Mouse (Mus musculus): ENCODE data around the gene Slc1a4.

Slc1a4 gene

DNA sequence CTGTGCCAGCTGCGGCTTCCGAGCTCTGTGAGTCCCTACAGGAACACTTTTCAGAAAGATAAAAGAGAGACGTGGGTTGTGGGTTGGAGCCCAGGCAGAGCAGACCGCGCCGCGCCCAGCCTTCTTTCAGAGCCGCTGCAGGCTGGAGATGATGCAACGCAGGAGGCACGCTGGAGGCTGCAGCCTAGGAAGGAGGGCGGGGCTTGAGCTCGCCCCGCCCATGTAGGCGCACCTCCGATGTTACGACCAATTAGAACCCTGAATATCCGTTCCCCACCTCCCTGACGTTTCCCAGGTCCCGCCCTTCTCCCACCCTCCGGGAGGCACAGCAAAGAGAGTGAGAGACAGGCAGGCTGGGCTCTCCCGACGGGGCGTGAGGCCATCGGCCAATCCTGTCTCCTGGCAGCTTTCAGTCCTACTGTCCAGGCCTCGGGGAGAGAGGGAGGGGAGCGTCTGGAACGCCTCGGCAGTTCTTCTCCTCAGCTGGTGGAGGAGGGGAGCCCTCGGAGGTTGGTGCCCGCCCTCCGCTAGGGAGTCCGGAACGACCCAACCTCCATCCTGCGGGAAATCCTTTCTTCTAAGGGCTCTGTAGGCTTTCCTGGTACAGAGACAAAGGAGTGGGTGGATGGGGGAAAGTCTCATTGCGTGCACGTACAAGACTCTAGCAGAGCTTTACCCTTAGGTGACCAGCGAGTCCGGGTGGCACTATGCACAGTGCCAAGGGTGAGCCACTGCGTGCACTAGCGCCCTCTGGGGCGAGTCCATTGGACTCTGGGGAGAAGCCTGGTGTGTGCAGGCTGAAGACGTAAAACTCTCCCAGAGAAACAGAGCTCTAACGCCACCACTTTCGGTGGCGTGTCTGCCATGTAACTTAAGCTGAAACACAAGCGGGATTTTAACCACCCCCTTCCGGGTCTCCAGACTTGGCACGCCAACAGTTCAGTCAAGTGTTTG lies at the start of gene Slc1a4:
Gene Slc1a4 (minus strand): TSS at position 153 of the 954 bp plus-strand sequence.
- peak; percentile 96 for DNase-seq (ENCODE audit: low read depth, low spot score)

- no peak for DNase-seq (ENCODE audit: low read depth, low spot score)
These were observed 47.6 kb upstream of the Slc1a4 start for GRCm38 (mm10) chr11:20380106-20380505.

DNA sequence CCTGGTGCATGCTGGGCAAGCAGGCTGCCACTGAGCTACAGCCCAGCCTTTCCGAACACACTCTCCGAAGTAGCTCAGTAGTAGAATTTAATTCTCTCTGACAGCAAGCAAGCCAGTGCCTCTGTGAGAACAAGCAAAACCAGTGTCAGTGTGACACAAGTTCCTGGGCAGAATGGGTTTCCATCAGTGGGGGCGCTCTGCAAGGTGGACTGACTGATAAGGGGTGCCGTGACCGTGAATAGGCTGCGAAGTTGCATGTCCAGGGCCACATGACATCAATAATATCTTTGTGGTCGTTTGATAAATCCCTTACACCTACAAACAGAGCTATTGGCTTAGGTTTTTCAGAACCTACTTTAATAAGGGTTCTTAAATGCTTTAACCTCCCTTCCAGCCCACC lies 44.1 kb upstream of the Slc1a4 start:
- no peak for DNase-seq (ENCODE audit: low read depth, low spot score)

DNA sequence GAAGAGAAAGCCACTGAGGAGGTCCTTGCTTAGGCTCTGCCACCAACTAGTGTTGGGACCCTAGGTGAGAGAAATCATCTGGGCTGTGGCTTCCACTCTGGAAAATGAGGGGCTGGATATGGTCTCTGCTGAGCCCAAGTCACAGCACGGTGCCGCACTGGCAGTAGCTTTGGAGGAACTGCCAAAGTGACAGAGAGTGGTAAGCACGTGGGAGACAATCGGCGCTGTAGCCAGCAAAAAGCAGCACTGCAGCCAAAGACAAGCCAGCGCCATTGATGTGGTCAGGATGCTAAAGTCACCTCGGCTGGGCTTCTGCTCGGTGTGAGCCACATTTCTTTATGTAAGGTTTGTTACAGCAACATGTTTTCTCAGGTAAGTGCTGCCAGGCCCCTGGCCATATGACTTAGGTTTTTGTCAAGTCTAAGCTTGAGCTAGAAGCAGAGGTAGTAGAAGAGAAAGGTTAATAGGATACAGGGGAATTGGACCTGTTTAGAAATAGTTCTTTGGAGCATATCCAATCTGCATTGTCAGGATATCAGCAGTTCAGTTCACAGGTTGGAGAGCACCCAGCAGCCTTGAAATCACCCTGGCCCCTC lies 40.2 kb upstream of the Slc1a4 start:
- DNase-seq (ENCODE audit: low read depth, low spot score), result no peak

GRCm38 (mm10) chr11:20370486-20370885 lies 38.0 kb upstream of the Slc1a4 start:
- no peak for DNase-seq (ENCODE audit: low read depth, low spot score)

GRCm38 (mm10) chr11:20366456-20366855 lies 33.9 kb upstream of the Slc1a4 start:
- no peak for DNase-seq (ENCODE audit: low read depth, low spot score)

- no peak for DNase-seq (ENCODE audit: low read depth, low spot score)
These were observed 28.8 kb upstream of the Slc1a4 start for GRCm38 (mm10) chr11:20361354-20361753.

GRCm38 (mm10) chr11:20357684-20358447 lies 25.4 kb upstream of the Slc1a4 start:
- DNase-seq (ENCODE audit: low read depth, low spot score), result no peak

DNA sequence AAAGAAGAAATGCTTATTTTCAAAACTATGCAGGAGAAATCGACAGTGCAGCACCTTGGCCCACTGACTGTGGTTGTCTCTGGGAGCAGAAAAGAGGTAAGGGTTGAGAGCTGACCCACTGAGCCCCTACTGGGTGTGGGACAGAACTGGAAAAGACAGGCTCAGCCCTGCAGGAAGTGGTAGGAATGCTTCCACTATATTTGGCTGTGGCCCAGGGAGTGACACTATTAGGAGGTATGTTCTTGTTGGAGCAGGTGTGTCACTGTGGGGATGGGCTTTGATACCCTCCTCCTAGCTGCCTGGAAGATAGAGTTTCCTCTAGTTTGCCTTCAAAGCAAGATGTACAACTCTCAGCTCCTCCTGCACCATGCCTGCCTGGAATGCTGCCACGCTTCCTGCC lies 16.0 kb upstream of the Slc1a4 start:
- DNase-seq (ENCODE audit: low read depth, low spot score), result no peak

- no peak for DNase-seq (ENCODE audit: low read depth, low spot score)
These were observed 15.0 kb upstream of the Slc1a4 start for GRCm38 (mm10) chr11:20347548-20347947.

- no peak for DNase-seq (ENCODE audit: low read depth, low spot score)
These were observed 13.9 kb upstream of the Slc1a4 start for GRCm38 (mm10) chr11:20346369-20346768.

- DNase-seq (ENCODE audit: low read depth, low spot score), result no peak
These were observed 11.4 kb upstream of the Slc1a4 start for GRCm38 (mm10) chr11:20343952-20344351.

DNA sequence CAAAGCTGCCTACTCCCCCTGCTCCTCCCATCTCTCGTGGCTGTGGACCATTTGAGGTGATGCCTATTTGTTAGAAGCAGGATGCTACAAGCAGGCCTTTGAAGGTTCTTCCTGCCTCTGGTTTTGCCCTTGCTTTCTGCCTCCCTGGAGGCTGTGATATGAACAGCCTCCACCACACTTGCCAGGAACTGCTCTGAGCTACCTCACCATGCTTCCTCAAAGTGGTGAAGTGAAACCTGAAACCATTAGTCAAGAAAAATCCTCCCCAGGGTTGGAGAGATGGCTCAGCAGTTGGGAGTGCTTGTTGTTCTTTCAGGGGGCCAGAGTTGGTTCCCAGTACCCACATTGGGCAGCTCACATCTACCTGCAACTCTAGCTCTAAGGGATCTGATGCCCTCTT lies 9.1 kb upstream of the Slc1a4 start:
- no peak for DNase-seq (ENCODE audit: low read depth, low spot score)

DNA sequence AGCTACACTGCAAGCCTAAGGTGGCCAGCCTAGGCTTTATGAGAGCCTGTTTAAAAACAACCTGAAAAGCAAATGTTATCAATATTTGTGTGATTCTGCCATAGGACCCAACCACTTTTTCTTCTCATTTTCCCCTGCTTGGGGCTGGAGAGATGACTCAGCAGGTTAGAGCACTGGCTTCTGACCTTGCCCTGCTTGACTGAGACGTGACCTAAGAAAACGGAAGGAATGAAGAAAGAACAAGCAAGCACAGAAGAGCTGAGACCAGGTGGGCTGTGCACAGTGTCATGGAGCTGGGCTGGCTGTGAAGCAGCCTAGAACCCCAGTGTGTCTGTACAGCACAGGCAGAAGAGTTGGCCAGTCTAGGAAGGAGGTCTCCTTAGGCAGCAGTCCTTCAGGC lies 6.2 kb upstream of the Slc1a4 start:
- no peak for DNase-seq (ENCODE audit: low read depth, low spot score)

DNA sequence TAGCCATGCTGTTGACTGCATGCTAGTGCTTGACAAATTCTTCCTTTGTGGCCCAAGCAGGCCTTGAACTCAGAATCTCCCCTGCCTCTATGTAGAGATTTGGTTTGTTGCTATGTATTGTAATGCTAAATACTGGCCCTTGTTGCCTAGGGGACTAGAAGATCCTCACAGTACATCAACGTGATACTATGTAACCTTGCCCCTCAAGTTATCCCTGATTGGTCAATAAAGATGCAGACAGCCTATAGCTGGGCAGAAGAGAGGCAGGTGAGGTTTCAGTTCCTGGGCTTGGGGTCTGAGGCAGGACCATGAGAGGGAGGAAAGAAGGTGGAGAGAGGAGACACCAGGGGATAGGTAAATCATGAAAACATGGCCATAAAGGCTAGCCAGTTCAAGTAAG lies 1.8 kb upstream of the Slc1a4 start:
- no peak for DNase-seq (ENCODE audit: low read depth, low spot score)

DNA sequence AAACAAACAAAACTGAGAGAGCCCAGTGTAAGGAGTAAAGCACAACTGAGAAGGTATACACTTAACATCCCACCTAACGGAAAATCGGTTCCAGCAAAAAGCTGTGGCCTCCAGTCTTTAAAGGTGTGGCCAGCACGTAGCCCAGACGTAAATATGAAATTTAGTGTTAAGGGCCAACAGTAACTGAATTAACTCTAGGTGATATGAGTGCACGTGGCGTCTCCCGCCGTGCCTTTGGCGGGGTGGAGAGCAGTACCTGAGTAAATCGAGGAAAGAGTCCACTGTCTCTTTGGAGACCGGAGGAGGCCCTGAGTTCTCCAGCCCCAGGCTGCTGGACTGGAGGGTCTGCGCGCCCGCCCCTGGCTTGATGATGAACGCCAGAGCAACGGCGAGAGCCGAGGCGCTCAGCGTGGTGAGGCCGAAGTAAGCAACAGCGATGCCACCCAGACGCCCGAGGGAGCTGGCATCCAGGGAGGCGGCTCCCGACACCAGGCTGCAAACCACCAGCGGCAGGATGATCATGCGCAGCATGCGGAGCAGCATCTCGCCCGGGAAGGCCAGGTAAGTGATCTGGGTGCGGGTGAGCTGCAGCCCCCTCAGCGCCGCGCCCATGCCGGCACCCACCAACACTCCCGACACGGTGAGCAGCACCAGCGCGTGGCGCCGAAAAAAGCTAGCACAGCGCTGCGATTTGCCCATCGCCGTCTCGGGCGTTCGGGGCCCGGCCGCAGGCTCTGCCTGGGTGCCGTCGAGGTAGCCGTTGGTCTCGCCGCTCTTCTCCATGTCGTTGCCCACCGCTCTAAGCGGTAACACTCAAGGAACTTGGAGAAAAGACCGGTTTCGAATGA lies 599 bp downstream of the Slc1a4 start:
- no peak for DNase-seq (ENCODE audit: low read depth, low spot score)

DNA sequence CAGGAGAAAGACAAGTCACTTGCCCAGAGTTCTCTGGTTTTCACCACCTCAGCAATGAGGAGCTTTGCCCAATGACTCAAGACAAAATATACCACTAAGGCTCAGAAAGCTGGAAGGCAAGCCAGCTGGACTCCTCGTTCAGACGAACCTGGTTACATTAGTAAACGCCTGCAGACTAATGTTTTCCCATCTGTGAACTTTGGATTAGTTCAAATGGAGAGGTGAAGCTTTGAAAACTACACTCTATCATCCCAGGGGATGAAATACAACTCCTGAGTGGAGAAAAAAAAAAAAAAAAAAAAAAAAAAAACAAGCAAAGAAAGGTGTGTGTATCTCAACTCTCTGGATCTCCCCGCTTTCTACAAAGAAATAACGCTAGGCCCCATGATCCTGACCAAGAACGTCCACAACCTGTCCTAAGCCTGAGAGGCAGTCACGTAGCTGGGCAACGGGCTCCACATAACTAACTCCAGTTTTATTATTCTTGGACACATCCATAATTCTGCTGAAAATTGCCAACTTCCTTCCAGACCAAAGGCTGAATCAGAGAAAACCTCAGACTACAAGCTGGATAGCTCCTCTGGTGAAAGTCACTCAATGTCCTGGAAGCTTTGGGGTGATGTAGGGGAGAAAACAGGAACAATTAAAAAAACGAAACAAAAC lies 1.4 kb downstream of the Slc1a4 start:
- no peak for DNase-seq (ENCODE audit: low read depth, low spot score)

- no peak for DNase-seq (ENCODE audit: low read depth, low spot score)
These were observed 2.8 kb downstream of the Slc1a4 start for GRCm38 (mm10) chr11:20329711-20330110.

DNA sequence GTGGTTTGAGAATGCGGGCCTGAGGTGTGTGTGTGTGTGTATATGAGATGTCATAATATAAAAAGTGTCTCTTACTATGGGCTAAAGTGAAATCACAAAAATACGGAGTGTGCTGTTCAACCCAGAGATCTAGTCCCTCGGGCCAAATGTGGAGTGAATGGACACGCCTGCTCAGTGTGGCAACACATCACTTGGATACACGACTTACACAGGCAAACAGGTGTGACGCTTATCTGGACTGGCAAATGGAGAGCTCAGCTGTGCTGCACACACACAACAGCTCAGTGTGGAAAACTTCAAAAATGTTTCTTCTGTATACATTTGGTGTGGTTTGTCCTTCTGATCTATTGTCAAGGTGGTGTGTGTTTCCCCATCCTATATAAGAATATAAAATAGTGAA lies 3.7 kb downstream of the Slc1a4 start:
- DNase-seq (ENCODE audit: low read depth, low spot score), result no peak

DNA sequence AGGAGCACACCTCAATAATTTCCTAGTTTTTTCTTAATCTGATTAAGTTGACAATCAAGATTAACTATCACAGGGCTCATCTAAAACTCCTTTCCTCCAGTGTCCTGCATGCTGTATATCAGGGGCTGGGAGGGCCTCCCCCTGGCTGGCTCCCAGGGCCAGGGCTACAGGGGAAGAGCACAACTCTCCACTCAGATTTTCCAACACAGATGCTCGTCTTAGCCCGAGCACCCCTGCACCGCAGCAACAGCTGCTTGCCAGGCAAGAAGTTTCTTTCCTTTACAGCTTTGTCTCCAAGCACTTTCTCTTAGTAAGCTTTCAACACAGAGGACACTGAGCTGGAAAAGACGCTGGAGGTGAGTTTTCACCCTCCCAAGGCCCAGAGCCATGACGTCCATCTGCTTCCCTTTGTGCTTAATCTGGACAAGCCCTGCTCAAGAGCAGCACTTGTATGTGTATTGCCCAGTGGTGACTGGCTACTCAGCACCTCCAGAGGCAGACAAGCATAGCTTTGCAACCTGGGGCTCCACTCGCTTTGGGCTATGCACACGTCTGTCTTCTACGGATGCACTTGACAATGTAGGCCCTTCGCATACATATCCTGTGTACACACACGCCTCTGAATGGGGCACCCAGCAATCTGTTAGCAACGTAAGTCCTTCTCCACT lies 6.1 kb downstream of the Slc1a4 start:
- DNase-seq (ENCODE audit: low read depth, low spot score), result no peak
